Mouse (Mus musculus): ENCODE measurements around the gene Myoz1.

DNA sequence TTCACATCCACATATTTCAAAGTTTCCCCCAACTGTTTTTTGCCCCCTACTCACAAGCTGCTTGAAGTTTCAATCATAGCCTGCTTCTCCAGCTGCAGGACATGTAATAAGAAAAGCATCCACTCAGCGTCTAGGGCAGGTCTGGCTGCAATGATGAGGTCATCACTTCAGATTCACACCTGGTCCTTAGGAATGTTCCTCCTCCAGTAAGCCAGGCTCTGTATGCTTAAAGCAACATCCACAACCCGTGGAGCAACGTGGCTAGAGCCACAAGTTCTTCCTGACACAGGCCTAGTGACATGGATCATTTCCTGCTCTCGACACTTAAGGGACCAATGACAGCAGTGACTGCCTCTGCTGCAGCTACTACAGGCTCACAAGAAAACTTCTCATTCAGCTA is 25.1 kb downstream of the Myoz1 start:
- TF ChIP-seq CTCF (IDR thresholded peaks at IDR 0.05; ENCODE audit: low read depth, low read length): no peak
- TF ChIP-seq POLR2A (IDR thresholded peaks at IDR 0.05; ENCODE audit: extremely low read depth, insufficient read depth, low read length): no peak
